Mouse (Mus musculus) CH12.LX (cell line): ENCODE measurements at regions not wholly inside any gene's neighbourhood (a gene's known extent, or its start where the extent isn't known, plus 50 kb on each side); places are given as distances from the start of the nearest gene placed in this dataset.

ENCODE experiments used
- CTCF ChIP-seq, 2 experiments: IDR thresholded peaks in 1 of 2; conservative IDR thresholded peaks in 1 of 2; 2 replicates each; pipeline ENCODE4 v1.5.1; 2011 to 2012; ENCODE audit warnings: low read depth in 2 of 2, low read length in 2 of 2, improper control_type of control experiment in 1 of 2, inconsistent platforms in 1 of 2, mild to moderate bottlenecking in 1 of 2, moderate library complexity in 1 of 2
- MYC ChIP-seq: IDR thresholded peaks from 2 replicates; pipeline ENCODE4 v1.6.1; 2011; ENCODE audit warnings: low read depth, mild to moderate bottlenecking, improper control_type of control experiment, low read length

GRCm38 (mm10) chr10:87787521-87787920, 70.5 kb upstream of the Igf1 start:
- TF ChIP-seq MYC (no peak), CTCF (conservative IDR thresholded peaks at IDR 0.05 in 1 of 2, IDR thresholded peaks at IDR 0.05 in 1 of 2; ENCODE audit: low read depth in 2 of 2, low read length in 2 of 2) (no peak)
